Mouse (Mus musculus): ENCODE results near the gene Nos1ap.

- TF ChIP-seq POLR2A (IDR thresholded peaks at IDR 0.05; ENCODE audit: low read depth, low read length): no peak
- TF ChIP-seq CTCF (IDR thresholded peaks at IDR 0.05; ENCODE audit: extremely low read depth, insufficient read length, insufficient replicate concordance, low read depth, low read length): no peak
These were observed 123.3 kb downstream of the Nos1ap start for GRCm38 (mm10) chr1:170466099-170467009.
